Mouse (Mus musculus): Measurements from ENCODE around the gene Mat1a. TPM values are rescaled to one million over a fixed set of nuclear protein-coding genes. Genes with fewer than 3 reads are reported as not detected.
A peak's percentile ranks its signal among the peaks of the same experiment; 100 is the strongest.

The Mat1a gene
- total RNA-seq, 2 experiments from 2014 or later, result not detected

- no peak for DNase-seq (ENCODE audit: low spot score in 2 of 2)
- intact Hi-C loops (cut with DNase I), result no loop called here
Measured at GRCm38 (mm10) chr14:41131540-41131939, 26.7 kb downstream of the Mat1a start, which contains the start of gene Sftpa1. Gene Sftpa1, plus strand, starts transcription at chr14:41131782.

GRCm38 (mm10) chr14:41137006-41137405 lies 32.2 kb downstream of the Mat1a start:
- intact Hi-C loops (cut with DNase I), result no loop called here
- no peak for DNase-seq (ENCODE audit: low spot score in 2 of 2)

GRCm38 (mm10) chr14:41140686-41141085 lies 35.9 kb downstream of the Mat1a start:
- intact Hi-C loops (cut with DNase I), result no loop called here
- DNase-seq (ENCODE audit: low spot score in 2 of 2), result no peak

- DNase-seq (ENCODE audit: low spot score in 2 of 2), result no peak
- intact Hi-C loops (cut with DNase I), result no loop called here
Measured at GRCm38 (mm10) chr14:41146035-41146434, 41.2 kb downstream of the Mat1a start.

- intact Hi-C loops (cut with DNase I), result no loop called here
- DNase-seq (ENCODE audit: low spot score in 2 of 2), result no peak
Measured at GRCm38 (mm10) chr14:41146922-41147321, 42.1 kb downstream of the Mat1a start.

GRCm38 (mm10) chr14:41147356-41147755 lies 42.5 kb downstream of the Mat1a start:
- intact Hi-C loops (cut with DNase I), result no loop called here
- DNase-seq (ENCODE audit: low spot score in 2 of 2), result no peak

GRCm38 (mm10) chr14:41151220-41151898 lies 46.5 kb downstream of the Mat1a start, which contains the start of gene Mbl1:
Gene Mbl1, plus strand, starts transcription at chr14:41151458.
- intact Hi-C loops (cut with DNase I), result no loop called here
- DNase-seq (ENCODE audit: low spot score in 2 of 2), result no peak

GRCm38 (mm10) chr14:41160076-41160475 lies 55.2 kb downstream of the Mat1a start:
- intact Hi-C loops (cut with DNase I), result no loop called here
- no peak for DNase-seq (ENCODE audit: low spot score in 2 of 2)

- no peak for DNase-seq (ENCODE audit: low spot score in 2 of 2)
- intact Hi-C loops (cut with DNase I), result no loop called here
Measured at GRCm38 (mm10) chr14:41160743-41161142, 55.9 kb downstream of the Mat1a start.

GRCm38 (mm10) chr14:41162663-41163062 lies 57.8 kb downstream of the Mat1a start:
- peak; percentile 17 to 28 for DNase-seq (ENCODE audit: low spot score in 2 of 2)
- intact Hi-C loops (cut with DNase I), result loop anchor here (1.0 to 2.0 kb wide), 2 partner anchors 34 to 72 kb away; no protein-coding TSS in a partner anchor

- intact Hi-C loops (cut with DNase I), result no loop called here
- DNase-seq (ENCODE audit: low spot score in 2 of 2), result no peak
Measured at GRCm38 (mm10) chr14:41167278-41167677, 62.4 kb downstream of the Mat1a start.

- no peak for DNase-seq (ENCODE audit: low spot score in 2 of 2)
- intact Hi-C loops (cut with DNase I), result no loop called here
Measured at GRCm38 (mm10) chr14:41168567-41168966, 63.7 kb downstream of the Mat1a start.

- no peak for DNase-seq (ENCODE audit: low spot score in 2 of 2)
- intact Hi-C loops (cut with DNase I), result no loop called here
Measured at GRCm38 (mm10) chr14:41170514-41170913, 65.7 kb downstream of the Mat1a start.

Other genes starting within 250 kb of the Mat1a start
- gene Sh2d4b, start 211.8 kb upstream of the Mat1a start, total RNA-seq (2021), result 1 to 10 TPM; 2.7 to 7.9 TPM
- 10 to 100 TPM; 54.2 to 56.6 TPM for gene Tspan14, start 138.2 kb upstream of the Mat1a start, total RNA-seq (2021)
- 100 to 1,000 TPM; 118 to 125 TPM for gene Fam213a, start 91.2 kb upstream of the Mat1a start, total RNA-seq (2021)
- 1 to 10 TPM in 1 of 2 experiments, not detected in 1; 1.4 TPM for gene Dydc2, start 35.8 kb upstream of the Mat1a start, total RNA-seq (2021)
- not detected for gene Dydc1, start 32.1 kb upstream of the Mat1a start, total RNA-seq (2021)
- not detected for gene Sftpa1, start 26.7 kb downstream of the Mat1a start, total RNA-seq (2021)
- not detected for gene Mbl1, start 46.4 kb downstream of the Mat1a start, total RNA-seq (2021)
- gene Sftpd, start 80.1 kb downstream of the Mat1a start, total RNA-seq (2021), result not detected
- gene Gm2832, start 173.8 kb downstream of the Mat1a start, total RNA-seq (2021), result under 1 TPM; 0.39 to 0.61 TPM
- gene Gm5798, start 243.6 kb downstream of the Mat1a start, total RNA-seq (2021), result not detected